Mouse (Mus musculus) heart, adult 2 months (tissue): Measurements from ENCODE around the gene Ikzf2.

Source experiments
- CTCF ChIP-seq: fragments of 200-600 bp; IDR thresholded peaks from 2 replicates; pipeline ENCODE4 v1.8.1; 2022; ENCODE audit warnings: antibody characterized with exemption, mild to moderate bottlenecking, moderate library complexity
- POLR2A ChIP-seq: fragments of 200-500 bp; IDR thresholded peaks from 2 replicates; pipeline ENCODE4 v1.6.1; 2011; ENCODE audit warnings: mild to moderate bottlenecking, low read depth, low read length, control low read depth; ENCODE audit not compliant: insufficient read depth

GRCm38 (mm10) chr1:69549987-69550386 lies 137.1 kb downstream of the Ikzf2 start:
- no peak for TF ChIP-seq CTCF
- TF ChIP-seq POLR2A, result no peak
